Mouse (Mus musculus): ENCODE measurements around the gene Bpifa2. TPM values are rescaled to one million over a fixed set of nuclear protein-coding genes. Genes with fewer than 3 reads are reported as not detected.

The Bpifa2 gene
- polyA plus RNA-seq (2014; fragmentation: Illumina TruSeq; extraction: RNeasy Lipid Tissue Mini Kit (QIAGEN cat#74804); ENCODE audit: low read depth, low replicate concordance), result not detected

DNA sequence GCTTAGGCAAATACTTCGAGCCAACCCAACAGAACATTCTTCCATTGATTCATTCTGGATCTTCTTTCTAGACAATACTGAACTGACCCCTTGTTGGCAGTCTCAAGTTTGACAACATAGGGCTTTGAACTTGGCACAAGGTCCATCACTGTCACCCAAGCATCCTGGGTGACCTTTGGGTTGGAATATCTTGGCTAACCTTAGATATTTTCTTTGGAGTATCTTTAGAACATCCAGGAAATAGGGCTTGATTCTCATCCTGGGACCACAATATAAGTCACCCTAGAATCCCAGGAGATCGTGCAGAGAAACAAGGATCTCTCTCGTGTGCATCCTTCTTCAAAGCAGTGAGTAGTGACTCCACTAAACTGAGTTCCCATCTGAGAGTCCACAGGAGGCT, at the start of gene Bpifa2:
Gene Bpifa2 (plus strand): TSS at position 301 of the 400 bp plus-strand sequence.

DNA sequence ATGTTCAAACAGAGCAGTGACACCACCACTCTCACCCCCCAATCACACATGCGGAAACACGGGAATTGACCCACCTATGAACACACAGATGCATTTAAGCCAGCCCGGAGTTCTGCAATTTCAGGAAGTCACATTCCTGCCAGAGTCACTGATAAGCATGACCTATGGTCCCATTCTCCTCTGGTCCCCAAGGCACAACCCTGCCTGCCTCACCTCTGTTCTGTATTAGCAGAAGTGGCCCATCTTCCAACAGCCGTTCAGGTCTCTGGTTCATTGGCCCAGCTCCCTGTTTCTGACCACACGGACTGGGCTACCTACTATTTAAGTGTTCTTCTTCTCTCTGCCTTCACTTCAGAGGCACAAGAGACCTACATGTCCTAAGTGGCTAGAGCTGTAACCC, 33.5 kb upstream of the Bpifa2 start, which contains the start of gene Bpifa6:
Gene Bpifa6 (plus strand): TSS at position 364 of the 400 bp plus-strand sequence.

Other genes starting within 250 kb of the Bpifa2 start
- 15.6 TPM for gene Efcab8, start 228.3 kb upstream of the Bpifa2 start, polyA plus RNA-seq (2014; fragmentation: Illumina TruSeq; extraction: RNeasy Lipid Tissue Mini Kit (QIAGEN cat#74804); ENCODE audit: low read depth, low replicate concordance)
- gene Sun5, start 137.2 kb upstream of the Bpifa2 start, polyA plus RNA-seq (2014; fragmentation: Illumina TruSeq; extraction: RNeasy Lipid Tissue Mini Kit (QIAGEN cat#74804); ENCODE audit: low read depth, low replicate concordance), result 54.6 TPM
- 0.15 TPM for gene Bpifb2, start 133.2 kb upstream of the Bpifa2 start, polyA plus RNA-seq (2014; fragmentation: Illumina TruSeq; extraction: RNeasy Lipid Tissue Mini Kit (QIAGEN cat#74804); ENCODE audit: low read depth, low replicate concordance)
- not detected for gene Bpifb6, start 107.9 kb upstream of the Bpifa2 start, polyA plus RNA-seq (2014; fragmentation: Illumina TruSeq; extraction: RNeasy Lipid Tissue Mini Kit (QIAGEN cat#74804); ENCODE audit: low read depth, low replicate concordance)
- gene Bpifb3, start 90.0 kb upstream of the Bpifa2 start, polyA plus RNA-seq (2014; fragmentation: Illumina TruSeq; extraction: RNeasy Lipid Tissue Mini Kit (QIAGEN cat#74804); ENCODE audit: low read depth, low replicate concordance), result 0.22 TPM
- gene Bpifb4, start 70.1 kb upstream of the Bpifa2 start, polyA plus RNA-seq (2014; fragmentation: Illumina TruSeq; extraction: RNeasy Lipid Tissue Mini Kit (QIAGEN cat#74804); ENCODE audit: low read depth, low replicate concordance), result not detected
- 4.7 TPM for gene Bpifa6, start 33.3 kb upstream of the Bpifa2 start, polyA plus RNA-seq (2014; fragmentation: Illumina TruSeq; extraction: RNeasy Lipid Tissue Mini Kit (QIAGEN cat#74804); ENCODE audit: low read depth, low replicate concordance)
- gene Bpifa3, start 122.1 kb downstream of the Bpifa2 start, polyA plus RNA-seq (2014; fragmentation: Illumina TruSeq; extraction: RNeasy Lipid Tissue Mini Kit (QIAGEN cat#74804); ENCODE audit: low read depth, low replicate concordance), result 35.2 TPM
- gene Bpifa1, start 134.6 kb downstream of the Bpifa2 start, polyA plus RNA-seq (2014; fragmentation: Illumina TruSeq; extraction: RNeasy Lipid Tissue Mini Kit (QIAGEN cat#74804); ENCODE audit: low read depth, low replicate concordance), result 0.48 TPM
- not detected for gene Bpifa5, start 154.3 kb downstream of the Bpifa2 start, polyA plus RNA-seq (2014; fragmentation: Illumina TruSeq; extraction: RNeasy Lipid Tissue Mini Kit (QIAGEN cat#74804); ENCODE audit: low read depth, low replicate concordance)
- gene Bpifb1, start 182.6 kb downstream of the Bpifa2 start, polyA plus RNA-seq (2014; fragmentation: Illumina TruSeq; extraction: RNeasy Lipid Tissue Mini Kit (QIAGEN cat#74804); ENCODE audit: low read depth, low replicate concordance), result 0.13 TPM
- 1.4 TPM for gene Bpifb5, start 215.5 kb downstream of the Bpifa2 start, polyA plus RNA-seq (2014; fragmentation: Illumina TruSeq; extraction: RNeasy Lipid Tissue Mini Kit (QIAGEN cat#74804); ENCODE audit: low read depth, low replicate concordance)
- gene Bpifb9a, start 249.6 kb downstream of the Bpifa2 start, polyA plus RNA-seq (2014; fragmentation: Illumina TruSeq; extraction: RNeasy Lipid Tissue Mini Kit (QIAGEN cat#74804); ENCODE audit: low read depth, low replicate concordance), result not detected